Mouse (Mus musculus) kidney, adult 2 months (tissue): Measurements from ENCODE around the gene Mpo. TPM values are rescaled to one million over a fixed set of nuclear protein-coding genes. Genes with fewer than 3 reads are reported as not detected.

Experiments
- DNase-seq: peaks from one replicate; pipeline ENCODE4 v3.0.0; 2021
- H3K27ac ChIP-seq: fragments of 200-500 bp; 2 replicates; pipeline ENCODE4 v1.5.1; 2012; ENCODE audit warnings: low read depth, low read length, control low read depth, inconsistent platforms; ENCODE audit not compliant: insufficient read depth
- H3K27me3 ChIP-seq: fragments of 200-500 bp; replicated peaks from 2 replicates; pipeline ENCODE4 v1.6.1; 2012; ENCODE audit warnings: mild to moderate bottlenecking, moderate library complexity, low read length, inconsistent platforms; ENCODE audit not compliant: control insufficient read depth, insufficient read depth
- H3K36me3 ChIP-seq: fragments of 200-500 bp; 2 replicates; pipeline ENCODE4 v1.6.1; 2012; ENCODE audit warnings: mild to moderate bottlenecking, moderate library complexity, low read length, inconsistent platforms; ENCODE audit not compliant: control insufficient read depth, insufficient read depth
- H3K4me1 ChIP-seq: fragments of 200-500 bp; 2 replicates; pipeline ENCODE4 v1.6.1; 2011; ENCODE audit warnings: low read length; ENCODE audit not compliant: control insufficient read depth, insufficient read depth
- H3K4me3 ChIP-seq: fragments of 200-500 bp; 2 replicates; pipeline ENCODE4 v1.5.1; 2011; ENCODE audit warnings: mild to moderate bottlenecking, low read depth, low read length, control low read depth; ENCODE audit not compliant: insufficient read depth
- CTCF ChIP-seq: fragments of 200-500 bp; conservative IDR thresholded peaks from 2 replicates; pipeline ENCODE4 v1.5.1; 2011; ENCODE audit warnings: low read depth, mild to moderate bottlenecking, control low read depth, low read length, moderate library complexity, mixed read lengths; ENCODE audit not compliant: insufficient read depth, insufficient read length
- POLR2A ChIP-seq: fragments of 200-500 bp; IDR thresholded peaks from one replicate; pipeline ENCODE4 v1.6.1; 2011; ENCODE audit warnings: low read depth, low read length, control low read depth
- WGBS: fragments of 180-500 bp; shearing (Covaris S2); methylation state at CpG from one replicate; pipeline ENCODE4 v1.1.7; 2018; 5-methylcytosine and 5-hydroxymethylcytosine counted together
- polyA plus RNA-seq: library from polyadenylated mRNA; depleted of rRNA; stranded (reverse); fragments of >200 nt; gene quantifications from 2 replicates; pipeline ENCODE4 v1.2.3, GENCODE M21; 2012

Mpo gene
- polyA plus RNA-seq, 1 experiment: 0.05 TPM

- Histone ChIP-seq H3K27ac (no peak overlapping the region), H3K27me3 (no peaks in the 10 kb centered on the region), H3K4me3 (no peak overlapping the region), H3K36me3 (no peaks in the 10 kb centered on the region), H3K4me1 (no peaks in the 10 kb centered on the region)
- TF ChIP-seq CTCF: no peak; the same call in 1 of the 2 replicates
- no peak for TF ChIP-seq POLR2A
- 62% methylated on average over 14 of the region's 14 CpGs for WGBS
- DNase-seq: peak; percentile 8
Measured at GRCm38 (mm10) chr11:87802621-87803020, 9.2 kb downstream of the Mpo start.

GRCm38 (mm10) chr11:87805448-87805847, 12.1 kb downstream of the Mpo start:
- no peak overlapping the region for H3K27ac ChIP-seq
- WGBS: 71% methylated on average over 1 of the region's 1 CpGs
- H3K4me3 ChIP-seq: no peak overlapping the region
- no peaks in the 10 kb centered on the region for H3K27me3 ChIP-seq
- peak; percentile 39 for DNase-seq
- TF ChIP-seq POLR2A (no peak), CTCF (peak; percentile 45)
- H3K4me1 ChIP-seq: no peaks in the 10 kb centered on the region
- no peaks in the 10 kb centered on the region for H3K36me3 ChIP-seq

GRCm38 (mm10) chr11:87807433-87807832, 14.1 kb downstream of the Mpo start:
- no peaks in the 10 kb centered on the region for H3K36me3 ChIP-seq
- no peak overlapping the region for H3K27ac ChIP-seq
- DNase-seq: no peak
- H3K4me3 ChIP-seq: no peak overlapping the region
- H3K4me1 ChIP-seq: no peaks in the 10 kb centered on the region
- TF ChIP-seq POLR2A: no peak
- TF ChIP-seq CTCF: no peak
- H3K27me3 ChIP-seq: no peaks in the 10 kb centered on the region
- 72% methylated on average over 6 of the region's 6 CpGs for WGBS

GRCm38 (mm10) chr11:87808236-87808635, 14.9 kb downstream of the Mpo start:
- H3K27me3 ChIP-seq: no peaks in the 10 kb centered on the region
- TF ChIP-seq POLR2A (no peak), CTCF (no peak)
- H3K27ac ChIP-seq: no peak overlapping the region
- no peaks in the 10 kb centered on the region for H3K36me3 ChIP-seq
- H3K4me1 ChIP-seq: no peaks in the 10 kb centered on the region
- no peak for DNase-seq
- WGBS: 71% methylated on average over 7 of the region's 7 CpGs
- H3K4me3 ChIP-seq: no peak overlapping the region

- Histone ChIP-seq H3K4me3 (no peak overlapping the region), H3K27me3 (no peaks in the 10 kb centered on the region), H3K27ac (no peak overlapping the region), H3K4me1 (no peaks in the 10 kb centered on the region), H3K36me3 (no peaks in the 10 kb centered on the region)
- 48% methylated on average over 4 of the region's 4 CpGs for WGBS
- DNase-seq: no peak
- TF ChIP-seq CTCF (no peak), POLR2A (no peak)
Measured at GRCm38 (mm10) chr11:87811396-87811795, 18.0 kb downstream of the Mpo start.

GRCm38 (mm10) chr11:87814831-87815230, 21.4 kb downstream of the Mpo start:
- no peaks in the 10 kb centered on the region for H3K36me3 ChIP-seq
- no peaks in the 10 kb centered on the region for H3K4me1 ChIP-seq
- no peak overlapping the region for H3K27ac ChIP-seq
- 71% methylated on average over 8 of the region's 8 CpGs for WGBS
- no peak for DNase-seq
- H3K27me3 ChIP-seq: no peaks in the 10 kb centered on the region
- H3K4me3 ChIP-seq: no peak overlapping the region
- TF ChIP-seq CTCF (no peak), POLR2A (no peak)

GRCm38 (mm10) chr11:87816707-87817442, 23.5 kb downstream of the Mpo start:
- no peaks in the 10 kb centered on the region for H3K27me3 ChIP-seq
- no peaks in the 10 kb centered on the region for H3K36me3 ChIP-seq
- TF ChIP-seq CTCF: peak; percentile 66
- no peak for TF ChIP-seq POLR2A
- H3K27ac ChIP-seq: no peak overlapping the region
- H3K4me3 ChIP-seq: peak overlapping the region; percentile 47
- no peaks in the 10 kb centered on the region for H3K4me1 ChIP-seq
- DNase-seq: peak; percentile 15
- 4% methylated on average over 31 of the region's 31 CpGs for WGBS
